Mouse (Mus musculus): ENCODE data around the gene Smg6. TPM values are rescaled to one million over a fixed set of nuclear protein-coding genes. Genes with fewer than 3 reads are reported as not detected.

Gene Smg6
- total and polyA plus RNA-seq, 2 experiments from 2014 or later = 7.1 to 21.1 TPM

GRCm38 (mm10) chr11:74959501-74959900, 33.9 kb downstream of the Smg6 start:
- ATAC-seq (ENCODE audit: insufficient read depth, low read depth) = no peak
- no peaks in the 10 kb centered on the region for H3K9me3 ChIP-seq (replicated peaks; ENCODE audit: control insufficient read depth, low read length)
- no peak for DNase-seq (ENCODE audit: low spot score)
- H3K27me3 ChIP-seq (ENCODE audit: control insufficient read depth, insufficient read depth, low read length) = no peaks in the 10 kb centered on the region
- TF ChIP-seq EP300 (IDR thresholded peaks at IDR 0.05; ENCODE audit: low read depth) = no peak
- TF ChIP-seq CTCF (IDR thresholded peaks at IDR 0.05; ENCODE audit: low read depth) = no peak
- no peak overlapping the region for H3K4me3 ChIP-seq (ENCODE audit: low read depth, low read length)
- peaks cover 22% of the 10 kb centered on the region for H3K4me1 ChIP-seq (ENCODE audit: control insufficient read depth, insufficient read depth)
- no peak overlapping the region for H3K4me2 ChIP-seq (ENCODE audit: low read depth, low read length)
- H3K36me3 ChIP-seq (replicated peaks; ENCODE audit: control insufficient read depth, insufficient read depth, low read length) = peaks cover 7% of the 10 kb centered on the region; the same call in 1 of the 2 replicates
- no peak overlapping the region for H3K27ac ChIP-seq (ENCODE audit: low read depth)
- no peak overlapping the region for H3K9ac ChIP-seq (replicated peaks; ENCODE audit: low read depth, low read length)
- 84% methylated on average over 2 of the region's 2 CpGs for WGBS

- no peak for ATAC-seq (ENCODE audit: insufficient read depth, low read depth)
- no peak overlapping the region for H3K4me2 ChIP-seq (ENCODE audit: low read depth, low read length)
- peaks cover 4% of the 10 kb centered on the region; the same call in 1 of the 2 replicates for H3K36me3 ChIP-seq (replicated peaks; ENCODE audit: control insufficient read depth, insufficient read depth, low read length)
These were observed 34.5 kb downstream of the Smg6 start for GRCm38 (mm10) chr11:74960031-74960551.

GRCm38 (mm10) chr11:74961953-74962352, 36.3 kb downstream of the Smg6 start:
- H3K27ac ChIP-seq (ENCODE audit: low read depth) = no peak overlapping the region
- TF ChIP-seq EP300 (IDR thresholded peaks at IDR 0.05; ENCODE audit: low read depth) = no peak
- no peak for TF ChIP-seq CTCF (IDR thresholded peaks at IDR 0.05; ENCODE audit: low read depth)
- ATAC-seq (ENCODE audit: insufficient read depth, low read depth) (no peak), DNase-seq (ENCODE audit: low spot score) (no peak)
- no peak overlapping the region for H3K9ac ChIP-seq (replicated peaks; ENCODE audit: low read depth, low read length)
- no peak overlapping the region for H3K4me2 ChIP-seq (ENCODE audit: low read depth, low read length)
- no peaks in the 10 kb centered on the region for H3K9me3 ChIP-seq (replicated peaks; ENCODE audit: control insufficient read depth, low read length)
- H3K27me3 ChIP-seq (ENCODE audit: control insufficient read depth, insufficient read depth, low read length) = no peaks in the 10 kb centered on the region
- H3K4me3 ChIP-seq (ENCODE audit: low read depth, low read length) = no peak overlapping the region
- H3K4me1 ChIP-seq (ENCODE audit: control insufficient read depth, insufficient read depth) = peaks cover 22% of the 10 kb centered on the region
- H3K36me3 ChIP-seq (replicated peaks; ENCODE audit: control insufficient read depth, insufficient read depth, low read length) = peaks cover 3% of the 10 kb centered on the region; the same call in 1 of the 2 replicates

More at GRCm38 (mm10) chr11:74960031-74960551, 34.5 kb downstream of the Smg6 start:
- Histone ChIP-seq H3K27ac (ENCODE audit: low read depth) (no peak overlapping the region), H3K4me3 (ENCODE audit: low read depth, low read length) (no peak overlapping the region), H3K27me3 (ENCODE audit: control insufficient read depth, insufficient read depth, low read length) (no peaks in the 10 kb centered on the region), H3K9ac (replicated peaks; ENCODE audit: low read depth, low read length) (no peak overlapping the region), H3K4me1 (ENCODE audit: control insufficient read depth, insufficient read depth) (peaks cover 22% of the 10 kb centered on the region), H3K9me3 (replicated peaks; ENCODE audit: control insufficient read depth, low read length) (no peaks in the 10 kb centered on the region)
- WGBS = 82% methylated on average over 9 of the region's 9 CpGs
- DNase-seq (ENCODE audit: low spot score) = no peak
- TF ChIP-seq EP300 (IDR thresholded peaks at IDR 0.05; ENCODE audit: low read depth) = no peak
- TF ChIP-seq CTCF (IDR thresholded peaks at IDR 0.05; ENCODE audit: low read depth) = no peak

GRCm38 (mm10) chr11:74962846-74963407, 37.3 kb downstream of the Smg6 start:
- ATAC-seq (ENCODE audit: insufficient read depth, low read depth) = no peak
- Histone ChIP-seq H3K9ac (replicated peaks; ENCODE audit: low read depth, low read length) (no peak overlapping the region), H3K4me2 (ENCODE audit: low read depth, low read length) (0 out of 2 replicates have a peak overlapping the region, but pooled peaks have one; percentile 8), H3K36me3 (replicated peaks; ENCODE audit: control insufficient read depth, insufficient read depth, low read length) (0 out of 2 replicates have a peak, but pooled peaks cover 3% of the 10 kb centered on the region), H3K27ac (ENCODE audit: low read depth) (peak overlapping the region; percentile 55), H3K9me3 (replicated peaks; ENCODE audit: control insufficient read depth, low read length) (no peaks in the 10 kb centered on the region), H3K4me3 (ENCODE audit: low read depth, low read length) (no peak overlapping the region), H3K4me1 (ENCODE audit: control insufficient read depth, insufficient read depth) (peaks cover 22% of the 10 kb centered on the region), H3K27me3 (ENCODE audit: control insufficient read depth, insufficient read depth, low read length) (no peaks in the 10 kb centered on the region)
- DNase-seq (ENCODE audit: low spot score) = peak; percentile 55
- TF ChIP-seq CTCF (IDR thresholded peaks at IDR 0.05; ENCODE audit: low read depth) (no peak), EP300 (IDR thresholded peaks at IDR 0.05; ENCODE audit: low read depth) (no peak)
- 42% methylated on average over 2 of the region's 2 CpGs for WGBS

- Histone ChIP-seq H3K4me2 (ENCODE audit: low read depth, low read length) (no peak overlapping the region), H3K36me3 (replicated peaks; ENCODE audit: control insufficient read depth, insufficient read depth, low read length) (0 out of 2 replicates have a peak, but pooled peaks cover 3% of the 10 kb centered on the region), H3K4me3 (ENCODE audit: low read depth, low read length) (no peak overlapping the region), H3K27ac (ENCODE audit: low read depth) (no peak overlapping the region), H3K9ac (replicated peaks; ENCODE audit: low read depth, low read length) (no peak overlapping the region), H3K4me1 (ENCODE audit: control insufficient read depth, insufficient read depth) (peaks cover 14% of the 10 kb centered on the region), H3K27me3 (ENCODE audit: control insufficient read depth, insufficient read depth, low read length) (no peaks in the 10 kb centered on the region), H3K9me3 (replicated peaks; ENCODE audit: control insufficient read depth, low read length) (no peaks in the 10 kb centered on the region)
- DNase-seq (ENCODE audit: low spot score) (no peak), ATAC-seq (ENCODE audit: insufficient read depth, low read depth) (no peak)
- TF ChIP-seq CTCF (IDR thresholded peaks at IDR 0.05; ENCODE audit: low read depth) (no peak), EP300 (IDR thresholded peaks at IDR 0.05; ENCODE audit: low read depth) (no peak)
- 84% methylated on average over 3 of the region's 3 CpGs for WGBS
These were observed 39.9 kb downstream of the Smg6 start for GRCm38 (mm10) chr11:74965516-74965915.
